Mouse (Mus musculus) heart, adult 8-10 months (tissue): ENCODE measurements at regions not wholly inside any gene's neighbourhood (a gene's known extent, or its start where the extent isn't known, plus 50 kb on each side); places are given as distances from the start of the nearest gene placed in this dataset.
A peak's percentile ranks its signal among the peaks of the same experiment; 100 is the strongest.

Experiments
- DNase-seq: peaks from one replicate; pipeline ENCODE4 v3.0.0; 2022; ENCODE audit warnings: low spot score

DNA sequence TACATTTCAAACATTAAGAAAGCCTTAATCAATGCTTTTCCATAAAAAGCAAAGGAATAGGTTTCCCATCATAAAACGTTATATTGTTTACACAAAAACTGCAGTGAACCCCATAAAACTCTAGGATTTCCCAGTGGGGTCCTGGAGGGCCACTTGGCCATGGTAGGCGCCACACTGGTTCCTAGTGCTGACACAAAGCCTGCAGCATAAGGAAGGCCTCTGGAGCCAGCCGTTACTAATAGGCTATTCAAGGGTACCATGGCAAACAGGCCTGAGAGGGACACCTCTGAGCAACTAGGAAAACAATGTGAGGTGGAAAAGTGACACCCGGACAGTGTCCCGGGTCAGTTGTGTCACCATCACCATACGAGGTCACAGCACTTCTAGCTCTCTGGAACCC lies 231.9 kb downstream of the Ttc32 start:
- no peak for DNase-seq

DNA sequence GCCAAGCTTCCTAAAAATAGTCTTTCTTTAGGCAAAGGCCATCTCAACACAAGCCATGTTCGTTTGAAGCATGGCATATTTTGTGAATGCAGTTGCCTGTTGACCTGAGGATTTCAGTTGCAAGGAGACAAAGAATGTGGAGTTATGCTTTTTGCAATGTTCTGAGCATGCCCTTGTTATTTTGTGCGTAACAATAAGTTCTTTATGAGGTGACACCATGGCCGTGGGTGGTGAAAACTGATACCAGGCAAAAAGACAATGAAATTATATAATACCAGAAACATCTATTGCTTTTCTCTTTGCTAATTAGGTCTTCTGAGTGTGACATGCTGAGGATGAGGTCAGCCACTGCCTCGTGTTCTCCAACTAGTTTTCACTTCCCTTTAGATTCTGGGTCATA lies 236.4 kb downstream of the Ttc32 start:
- no peak for DNase-seq

DNA sequence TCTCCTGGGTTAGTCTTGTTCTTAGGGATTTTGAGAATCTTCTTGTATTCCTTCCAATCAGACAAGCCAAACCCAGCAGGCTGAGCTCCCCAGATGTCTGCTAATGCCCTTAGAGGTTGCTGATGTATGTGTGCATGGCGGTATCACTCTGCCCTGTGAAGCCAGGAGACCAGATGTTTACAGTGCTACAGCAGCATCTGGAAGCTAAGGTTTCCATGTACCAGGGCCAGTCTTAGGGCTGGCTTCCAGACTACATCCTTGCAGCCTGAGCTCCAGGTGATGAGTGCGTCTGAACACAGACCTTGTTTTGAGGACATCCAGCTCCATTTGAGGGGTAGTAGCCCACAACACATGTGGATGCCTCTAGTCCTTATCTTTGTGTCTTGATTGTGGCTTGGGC lies 241.7 kb downstream of the Ttc32 start:
- no peak for DNase-seq

DNA sequence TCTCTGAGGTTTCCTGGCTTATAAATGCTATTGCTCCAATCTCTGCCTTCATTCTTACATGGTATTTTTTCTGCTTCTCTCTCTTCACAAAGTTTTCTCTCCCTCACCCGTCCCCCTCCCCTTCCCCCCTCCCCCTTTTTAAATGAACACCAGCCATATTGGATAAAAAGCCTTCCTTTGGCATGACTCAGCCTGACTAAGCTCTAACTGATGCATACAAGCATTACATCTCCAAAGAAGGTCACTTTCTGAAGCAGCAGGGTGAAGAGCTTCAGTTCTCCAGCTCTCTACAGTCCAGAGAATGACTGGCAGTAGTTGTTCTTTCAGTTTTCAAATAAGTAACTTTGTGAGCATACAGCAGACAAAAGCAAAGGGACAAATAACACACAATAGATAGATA lies 244.4 kb downstream of the Ttc32 start:
- DNase-seq, result no peak

DNA sequence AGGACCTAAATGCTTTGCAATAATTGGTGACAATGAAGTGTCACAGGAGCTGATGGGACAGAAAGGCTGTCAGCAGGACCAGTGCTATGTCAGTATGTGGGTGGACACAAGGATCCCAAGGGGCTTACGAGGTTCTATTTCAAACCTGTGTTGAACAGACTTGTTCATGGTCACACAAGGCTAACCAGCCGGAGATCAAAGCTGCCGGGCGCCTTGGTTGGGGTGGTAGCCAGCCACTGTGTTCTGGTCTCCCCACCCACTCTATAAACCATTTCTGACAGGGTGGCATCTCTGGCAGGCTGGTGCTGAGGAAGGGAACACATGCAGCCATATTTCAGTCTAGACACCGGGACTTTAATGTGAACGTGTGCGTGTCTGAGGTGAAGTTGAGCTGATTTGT lies 245.9 kb downstream of the Ttc32 start:
- no peak for DNase-seq

DNA sequence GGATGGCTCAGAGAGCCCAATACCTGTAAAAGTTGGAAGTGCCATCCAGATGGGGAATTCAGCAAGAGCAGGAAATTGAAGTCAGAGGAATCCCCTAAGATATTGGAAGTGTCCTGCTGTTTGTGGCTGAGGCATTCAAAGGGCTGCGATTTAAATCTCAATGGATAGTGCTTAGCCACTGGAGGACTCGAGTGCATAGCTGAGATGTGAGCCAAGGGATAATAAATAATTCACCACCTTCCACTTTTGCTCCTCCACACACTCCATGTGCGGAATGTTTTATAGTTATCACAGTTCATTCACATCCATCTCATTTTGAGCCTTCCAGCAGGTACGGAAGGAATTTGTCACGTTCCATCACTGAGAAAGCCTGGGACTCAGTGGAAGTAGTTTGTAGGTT lies 248.9 kb downstream of the Ttc32 start:
- DNase-seq, result no peak

DNA sequence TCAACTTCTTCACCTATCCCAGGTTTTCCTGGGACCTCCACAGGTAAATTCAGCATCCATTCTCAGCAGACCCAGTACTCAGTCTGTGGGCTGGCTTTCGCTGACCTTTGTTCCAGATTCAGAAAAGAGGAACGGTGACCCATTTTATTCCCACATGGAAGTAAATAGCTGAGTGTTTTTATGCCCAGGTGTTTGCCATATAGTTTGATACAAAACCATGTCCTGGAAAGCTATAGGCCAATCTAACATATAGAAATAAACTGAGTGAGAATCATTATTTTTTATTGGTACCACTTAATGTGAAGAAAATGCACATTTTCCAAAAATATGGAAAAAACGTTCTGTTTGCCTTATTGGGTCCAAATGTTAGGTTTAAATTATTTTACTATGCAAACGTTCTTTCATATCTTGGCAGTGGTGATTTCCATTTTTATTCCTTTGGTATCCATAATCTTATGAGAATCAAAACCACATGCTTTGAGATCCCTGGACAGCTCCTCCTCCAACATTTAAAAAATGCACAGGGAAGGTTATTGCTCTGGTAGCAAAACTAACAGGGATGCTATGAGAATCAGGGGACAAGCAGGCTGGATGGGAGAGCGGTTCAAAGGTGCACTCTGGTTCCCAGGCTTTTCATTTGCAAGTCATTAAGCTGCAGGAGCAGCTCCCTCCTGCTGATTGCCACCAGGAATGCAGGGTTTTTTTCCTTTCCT lies 250.3 kb downstream of the Ttc32 start:
- no peak for DNase-seq

DNA sequence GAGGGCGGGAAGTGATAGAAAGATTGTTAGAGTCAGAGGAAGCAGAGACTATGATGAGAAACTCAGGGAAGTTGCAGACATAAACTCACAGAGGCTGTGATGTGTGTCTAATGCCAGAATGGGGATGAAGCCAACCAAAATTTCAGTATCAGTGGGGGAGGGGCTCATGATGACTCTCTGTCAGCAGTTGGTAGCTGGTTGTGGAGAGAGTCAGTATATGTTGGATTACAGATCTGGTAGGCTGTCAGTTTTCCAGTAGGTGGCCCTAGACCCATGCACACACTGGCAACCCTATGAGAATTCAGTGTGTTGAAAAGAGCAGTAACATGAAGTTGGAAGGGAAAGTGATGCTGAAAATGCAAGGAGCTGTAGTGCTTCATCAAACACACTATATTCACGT lies 257.5 kb downstream of the Ttc32 start:
- no peak for DNase-seq

DNA sequence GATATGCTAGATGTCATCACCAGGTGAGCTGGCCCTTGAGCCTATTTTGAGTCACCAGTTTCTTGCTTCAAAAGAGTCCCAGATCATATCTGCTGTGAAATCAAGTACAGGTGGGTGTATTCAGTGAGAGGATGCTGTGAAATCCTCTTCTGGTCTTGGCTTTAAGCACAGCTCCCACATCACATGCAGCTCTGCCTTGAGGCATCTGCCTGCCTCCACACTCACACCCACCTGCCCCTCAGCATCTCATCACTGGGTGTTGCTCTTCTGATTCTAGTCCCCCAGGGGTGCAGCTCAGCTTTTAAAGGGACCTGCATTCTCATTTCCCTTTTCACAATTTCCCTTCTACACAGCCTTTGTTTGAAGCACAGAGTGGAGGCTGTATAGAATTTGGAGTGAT lies 262.9 kb downstream of the Ttc32 start:
- no peak for DNase-seq

DNA sequence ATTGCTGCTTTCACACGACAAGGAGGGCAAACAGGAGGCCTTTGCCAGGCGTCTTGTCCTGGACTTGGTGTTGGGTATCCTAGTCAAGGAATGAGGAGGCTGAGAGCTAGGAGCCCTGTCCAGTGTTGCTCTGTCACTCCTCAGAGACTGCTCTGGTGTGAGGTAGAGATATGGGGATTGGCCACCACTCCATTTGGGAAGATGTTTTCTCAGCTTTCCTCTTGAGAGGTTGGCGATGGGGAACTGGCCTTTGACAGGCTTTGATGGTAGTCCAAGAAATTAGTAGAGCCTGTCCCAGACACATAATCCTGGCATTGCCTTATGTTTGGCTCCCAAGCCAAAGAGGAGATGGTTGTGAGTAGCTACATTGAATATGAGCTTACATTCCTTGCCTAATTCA lies 265.4 kb downstream of the Ttc32 start:
- no peak for DNase-seq

DNA sequence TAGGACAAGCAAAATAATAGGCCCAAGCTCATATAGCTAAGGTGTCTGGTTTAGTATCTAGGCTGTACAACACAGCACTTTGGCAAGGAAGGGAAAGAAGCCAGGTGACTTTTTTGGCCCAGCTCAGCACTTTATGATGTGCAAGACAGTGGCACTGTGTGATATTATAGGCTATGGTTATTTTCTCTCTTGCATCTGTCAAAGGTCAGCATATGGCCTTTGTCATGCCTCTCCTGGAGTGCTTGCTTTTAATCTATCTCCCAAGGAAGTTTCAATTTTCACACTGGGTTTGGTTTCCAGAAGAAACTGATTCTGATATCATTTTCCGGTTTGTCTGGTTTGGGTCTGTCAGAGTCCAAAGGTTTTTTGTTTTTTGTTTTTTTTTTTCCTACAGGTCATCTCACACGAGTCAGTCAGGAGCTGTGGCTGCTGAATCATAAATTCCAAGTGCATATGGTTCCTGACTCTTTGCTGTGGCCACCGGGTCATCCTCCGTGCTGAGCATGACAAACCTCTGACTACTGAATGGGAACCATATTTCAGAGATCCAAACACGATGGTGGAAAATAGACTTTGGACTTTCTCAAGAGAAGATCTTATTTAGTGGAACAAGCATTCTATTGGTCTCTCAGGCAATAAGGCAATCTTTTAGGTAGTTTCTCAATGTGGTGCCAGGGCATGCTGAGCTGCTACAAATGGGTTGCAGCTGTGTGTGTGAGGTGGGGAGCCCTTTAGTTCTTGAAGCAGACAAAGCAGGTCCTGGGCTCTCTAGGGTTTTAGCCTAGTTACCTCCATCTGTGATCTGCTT lies 269.3 kb downstream of the Ttc32 start:
- no peak for DNase-seq

DNA sequence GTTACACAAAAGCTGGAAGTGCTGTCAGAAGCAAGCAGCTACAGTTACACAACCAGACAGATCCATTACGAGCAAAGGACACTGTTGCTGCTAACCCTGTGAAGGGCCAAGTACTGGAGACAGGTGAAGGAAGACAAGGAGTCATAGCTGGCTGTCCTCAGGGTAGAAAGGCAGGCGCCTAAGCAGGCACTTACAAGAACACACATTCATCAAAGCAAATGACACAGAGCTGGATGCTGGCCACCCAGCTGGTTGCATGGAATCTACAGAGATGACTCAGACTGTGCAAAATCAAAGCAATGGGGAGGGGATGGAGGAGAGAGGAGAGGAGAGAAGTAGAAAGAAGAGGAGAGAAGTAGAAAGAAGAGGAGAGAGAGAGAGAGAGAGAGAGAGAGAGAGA lies 265.8 kb upstream of the Osr1 start:
- no peak for DNase-seq

DNA sequence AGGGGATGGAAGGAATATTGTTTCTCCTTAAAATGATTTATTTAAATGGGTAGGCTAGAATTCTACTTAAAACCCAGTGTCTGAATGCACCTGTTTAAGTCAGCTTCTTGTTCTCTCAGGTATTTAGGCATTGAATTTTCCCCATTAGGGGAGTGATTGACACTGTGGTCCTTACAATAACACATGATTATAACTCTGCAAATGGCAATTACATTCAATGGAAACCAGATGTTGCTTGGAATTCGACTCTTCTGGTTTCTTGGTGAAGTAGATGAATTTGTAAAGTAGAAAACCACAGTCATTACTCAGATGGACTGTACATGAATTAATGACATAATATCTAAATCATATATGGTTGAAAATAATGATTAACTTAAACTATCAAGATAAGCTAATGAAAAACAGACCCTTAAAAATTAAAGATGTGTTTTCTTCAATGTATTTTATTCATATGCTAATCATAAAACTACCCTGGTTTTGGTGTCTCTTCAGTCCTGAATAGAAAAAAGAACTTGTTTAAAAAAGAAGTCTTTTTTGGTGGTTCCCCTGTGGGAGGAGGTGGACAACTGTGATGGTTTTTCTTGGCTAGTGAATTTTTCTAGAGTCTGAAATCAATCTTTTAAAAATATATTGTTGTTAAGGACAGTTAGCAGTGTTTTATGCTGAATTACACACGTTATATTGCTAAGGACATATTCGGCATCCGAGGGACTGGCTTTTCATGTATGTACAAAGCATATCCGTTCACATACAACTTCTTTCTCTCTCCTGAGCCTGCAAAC lies 231.8 kb upstream of the Osr1 start:
- DNase-seq, result no peak

DNA sequence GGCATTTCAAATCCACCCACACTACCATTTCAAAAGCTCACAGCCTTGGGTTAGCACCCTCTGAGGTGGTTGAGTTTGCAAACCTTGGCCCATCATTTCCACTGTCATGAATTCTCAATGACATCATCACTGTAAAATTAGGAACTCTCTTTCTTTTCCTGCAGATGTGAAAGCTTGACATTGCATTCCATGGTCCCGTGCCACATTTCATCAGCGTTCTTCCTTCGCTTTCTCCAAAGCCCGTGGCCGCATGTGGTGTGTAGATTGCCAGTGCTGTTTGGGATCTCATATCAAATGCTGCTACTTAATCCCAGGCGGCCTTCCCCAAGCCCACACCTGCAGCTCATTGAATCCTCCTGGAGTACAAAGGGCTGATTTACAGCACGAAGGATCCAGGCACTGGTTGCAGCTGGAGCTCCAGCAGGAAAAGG lies 231.1 kb upstream of the Osr1 start:
- DNase-seq, result peak; percentile 1

DNA sequence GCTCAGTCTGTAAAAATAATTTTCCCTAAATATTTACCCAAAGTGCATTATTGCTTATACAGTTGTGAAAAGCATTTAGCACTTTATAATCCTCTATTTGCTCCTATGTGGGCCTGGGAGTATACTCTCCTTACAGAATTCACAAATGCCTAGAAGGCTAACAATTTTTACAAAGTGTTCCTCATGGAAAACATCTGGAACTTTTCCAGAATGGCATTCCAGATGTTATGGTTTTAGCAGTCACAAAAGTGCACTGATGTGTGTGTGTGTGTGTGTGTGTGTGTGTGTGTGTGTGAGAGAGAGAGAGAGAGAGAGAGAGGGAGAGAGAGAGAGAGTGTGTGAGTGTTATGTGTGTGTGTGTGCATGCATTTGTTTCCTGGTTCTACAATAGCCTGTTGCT lies 229.1 kb upstream of the Osr1 start:
- no peak for DNase-seq

DNA sequence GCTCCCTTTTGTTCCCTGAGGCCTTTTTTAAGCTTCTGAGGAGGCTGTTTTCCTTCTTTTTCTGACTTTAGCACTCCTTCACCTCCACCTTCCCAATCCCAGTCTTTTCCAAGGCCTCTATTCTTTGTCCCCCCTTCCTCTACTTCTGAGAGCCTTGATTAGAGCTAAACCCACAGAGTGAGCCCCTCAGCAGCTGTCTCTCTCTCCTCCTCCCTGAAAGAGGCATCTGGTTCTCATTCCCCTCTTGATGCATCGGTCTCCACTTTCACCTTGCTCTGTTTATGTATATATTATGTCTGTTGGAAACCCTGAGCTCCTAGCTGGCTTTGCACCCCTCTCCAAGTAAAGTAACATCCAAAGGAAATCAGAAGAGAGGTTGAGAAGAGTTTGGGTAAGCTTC lies 224.6 kb upstream of the Osr1 start:
- no peak for DNase-seq

DNA sequence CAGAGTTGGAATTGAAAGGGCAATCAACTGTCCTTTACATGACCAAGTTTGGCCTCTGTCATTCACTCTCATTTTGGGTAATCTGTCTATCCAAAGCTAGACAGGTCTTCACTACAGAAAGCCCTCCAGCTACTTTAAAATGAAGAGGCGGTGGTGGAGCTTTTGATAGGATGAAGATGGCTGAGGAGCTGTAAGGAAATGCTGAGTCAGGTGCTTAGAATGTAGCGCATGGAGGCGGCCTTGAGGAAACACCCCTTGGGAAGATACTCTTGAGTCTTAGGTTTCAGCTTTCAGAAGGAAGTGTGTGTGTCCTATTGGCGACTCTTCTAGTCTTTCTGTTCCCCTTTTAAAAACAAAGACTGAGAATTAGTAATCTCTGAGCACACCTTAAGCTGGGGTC lies 214.4 kb upstream of the Osr1 start:
- no peak for DNase-seq

DNA sequence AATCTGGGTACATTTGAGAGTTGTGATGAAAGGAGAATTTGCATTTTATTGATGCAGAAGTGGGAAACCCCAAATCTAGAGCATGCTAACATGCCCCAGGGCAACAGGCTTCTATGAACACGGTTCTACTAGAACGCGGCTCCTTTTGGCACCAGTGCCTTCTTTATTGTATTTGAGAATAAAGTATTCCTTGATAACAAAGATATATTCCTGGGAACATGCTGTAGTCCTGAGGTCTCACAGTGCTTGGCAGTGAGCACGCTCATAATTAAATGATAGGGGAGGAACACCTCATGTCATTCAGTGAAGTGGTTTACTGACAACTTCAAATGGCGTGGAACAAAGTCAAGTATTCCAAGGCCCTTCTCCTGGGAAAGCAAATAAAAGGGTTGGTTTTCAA lies 212.1 kb upstream of the Osr1 start:
- peak; percentile 10 for DNase-seq

DNA sequence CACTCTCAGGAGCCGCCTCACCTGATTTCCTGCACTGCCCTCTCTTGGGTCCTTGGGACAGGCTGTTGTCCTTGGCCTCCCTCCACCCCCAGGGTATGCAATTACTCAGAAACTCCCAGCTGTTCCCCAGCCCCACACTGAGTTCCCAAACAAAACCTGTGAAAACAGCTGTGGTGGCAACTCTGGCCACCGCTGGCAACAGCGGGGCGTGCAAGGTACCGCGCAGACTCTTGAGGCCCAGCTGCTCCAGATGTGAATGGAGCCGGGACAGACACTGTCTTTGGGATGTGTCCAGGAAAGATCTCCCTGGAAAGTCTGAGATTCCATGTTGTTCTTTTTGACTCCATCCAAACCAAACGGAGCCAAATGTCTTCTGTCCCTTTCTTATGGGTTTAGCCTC lies 211.0 kb upstream of the Osr1 start:
- peak; percentile 4 for DNase-seq

DNA sequence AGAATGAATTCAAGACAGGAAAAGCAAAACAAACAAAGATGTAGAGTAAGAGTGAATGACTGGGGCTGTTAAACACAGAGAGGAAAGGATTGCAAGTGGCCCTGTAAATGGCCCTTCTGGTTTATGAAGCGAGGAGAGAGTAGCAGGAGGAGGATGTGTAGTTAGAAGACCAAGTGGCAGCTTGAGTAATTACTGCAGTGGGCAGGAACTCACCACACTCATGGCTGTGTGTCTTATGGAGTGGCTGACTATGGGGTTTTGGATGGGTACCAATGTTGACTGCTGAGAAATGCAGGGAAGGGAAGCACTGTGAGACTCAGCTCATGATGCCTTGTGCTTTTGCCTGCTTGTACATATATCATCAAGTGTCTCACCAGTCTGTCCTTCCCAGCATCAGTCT lies 204.0 kb upstream of the Osr1 start:
- no peak for DNase-seq

DNA sequence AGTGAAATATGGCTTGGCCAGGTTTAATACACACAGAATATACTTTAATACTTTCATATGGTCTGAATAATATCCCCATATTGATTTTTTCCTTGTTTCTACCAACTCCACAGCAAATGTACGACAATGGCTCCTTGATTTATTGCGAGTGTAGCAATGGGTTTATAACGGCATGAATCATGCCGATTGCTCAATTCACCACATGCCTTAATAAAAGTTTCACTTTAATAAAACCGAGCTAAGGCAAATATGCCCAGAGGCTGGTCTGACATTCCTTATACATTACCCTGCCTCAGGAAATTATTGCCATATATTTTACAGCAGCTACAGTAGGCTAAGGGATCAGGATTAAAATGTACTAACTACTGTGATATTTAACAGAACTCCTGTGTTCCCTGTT lies 201.2 kb upstream of the Osr1 start:
- no peak for DNase-seq

DNA sequence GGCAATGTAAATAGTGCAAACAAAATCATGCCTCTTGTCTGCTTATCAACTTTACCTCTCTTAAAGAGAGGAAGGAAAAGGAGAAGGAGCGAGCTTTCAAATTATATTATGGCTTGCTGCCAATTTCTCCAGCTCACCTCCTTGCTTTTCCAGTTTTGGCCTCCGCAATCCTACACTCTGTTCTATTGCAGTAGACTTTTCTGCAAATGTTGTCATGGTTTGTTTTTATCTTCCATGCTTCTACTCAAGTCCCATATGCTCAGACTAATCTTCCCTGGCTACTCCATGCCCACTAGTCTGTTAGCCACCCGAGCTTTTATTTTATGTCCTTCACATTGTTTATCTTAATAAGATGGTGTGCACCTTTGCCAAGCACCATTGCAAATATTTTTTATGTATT lies 168.0 kb upstream of the Osr1 start:
- DNase-seq, result no peak

DNA sequence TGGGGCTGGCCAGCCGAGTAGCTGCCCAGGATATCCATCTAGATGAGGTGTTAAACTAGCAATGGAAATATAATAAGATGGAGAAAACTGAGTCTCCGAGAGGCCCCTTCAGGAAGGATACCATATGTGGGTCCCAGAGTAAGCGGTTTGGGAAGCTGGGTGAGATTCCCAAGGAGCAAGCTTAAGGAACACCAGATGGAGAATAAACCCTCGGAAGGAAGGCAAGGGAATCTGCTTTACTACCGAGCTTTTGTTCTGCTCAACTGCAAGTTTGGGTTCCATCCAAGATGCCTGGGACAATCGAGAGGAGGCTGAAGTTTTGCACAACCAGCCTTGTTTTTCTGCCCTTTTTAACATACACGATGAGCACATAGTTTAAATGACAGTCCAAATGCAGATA lies 164.9 kb upstream of the Osr1 start:
- no peak for DNase-seq
